8 mouse cellular contexts compared by ENCODE assay signal in genomic region chr5:124074845-124075307, GRCm38 (mm10). TPM values are rescaled to one million over a fixed set of nuclear protein-coding genes. Genes with fewer than 3 reads are reported as not detected.
DNase-seq lines count a peak whose midpoint lies in the region; ATAC-seq lines count a peak whose summit lies in the region.

No protein-coding gene starts in this region.

- H3K27me3 ChIP-seq in kidney, embryonic 16.5 days (ENCODE audit: insufficient read depth, low read length), result no peaks in the 10 kb centered on the region
- no peaks in the 10 kb centered on the region for H3K27me3 ChIP-seq in stomach, embryonic 14.5 days (ENCODE audit: control insufficient read depth, insufficient read depth, low read length)
- no peaks in the 10 kb centered on the region for H3K27me3 ChIP-seq in midbrain, embryonic 15.5 days (replicated peaks)

- H3K4me1 ChIP-seq in kidney, embryonic 16.5 days (ENCODE audit: insufficient read depth, low read length), result peaks cover 41% of the 10 kb centered on the region
- peaks cover 4% of the 10 kb centered on the region for H3K4me1 ChIP-seq in stomach, embryonic 14.5 days (ENCODE audit: control insufficient read depth, insufficient read depth, low read length)
- H3K4me1 ChIP-seq in midbrain, embryonic 15.5 days, result 0 out of 2 replicates have a peak, but pooled peaks cover 5% of the 10 kb centered on the region

- H3K36me3 ChIP-seq in kidney, embryonic 16.5 days (ENCODE audit: insufficient read depth, low read length), result no peaks in the 10 kb centered on the region
- H3K36me3 ChIP-seq in stomach, embryonic 14.5 days (ENCODE audit: control insufficient read depth, insufficient read depth, low read length), result no peaks in the 10 kb centered on the region
- H3K36me3 ChIP-seq in midbrain, embryonic 15.5 days (replicated peaks), result no peaks in the 10 kb centered on the region

- no peak overlapping the region for H3K4me3 ChIP-seq in kidney, embryonic 16.5 days (ENCODE audit: low read length)
- H3K4me3 ChIP-seq in stomach, embryonic 14.5 days (ENCODE audit: low read depth, low read length), result no peak overlapping the region
- no peak overlapping the region for H3K4me3 ChIP-seq in midbrain, embryonic 15.5 days

- WGBS in kidney, embryonic 16.5 days, result 43% methylated on average over 10 of the region's 10 CpGs
- 19% methylated on average over 10 of the region's 10 CpGs for WGBS in stomach, embryonic 14.5 days
- whole genome bisulfite sequencing in midbrain, embryonic 15.5 days, result 69% methylated on average over 10 of the region's 10 CpGs

- H3K27ac ChIP-seq in kidney, embryonic 16.5 days (ENCODE audit: low read length), result peak overlapping the region; percentile 57
- H3K27ac ChIP-seq in stomach, embryonic 14.5 days (ENCODE audit: low read length), result no peak overlapping the region
- no peak overlapping the region for H3K27ac ChIP-seq in midbrain, embryonic 15.5 days

- 0 out of 2 replicates have a peak, but pooled peaks have one; percentile 20 for ATAC-seq in kidney, embryonic 16.5 days (ENCODE audit: low FRiP score, low TSS enrichment)
- peak; percentile 43 to 62 for ATAC-seq in hematopoietic stem cell, adult 5-6 weeks (replicated peaks in 1 of 2; ENCODE audit: insufficient read depth in 1 of 2, low FRiP score in 2 of 2, low TSS enrichment in 1 of 2, low read depth in 1 of 2, poor library complexity in 2 of 2, severe bottlenecking in 2 of 2)
- ATAC-seq in stomach, embryonic 14.5 days (ENCODE audit: insufficient number of reproducible peaks, insufficient read depth, low FRiP score, low read depth), result peak; percentile 15; the same call in 1 of the 2 replicates
- no peak for ATAC-seq in midbrain, embryonic 15.5 days (replicated peaks)

- no peak overlapping the region for H3K9ac ChIP-seq in kidney, embryonic 16.5 days (replicated peaks; ENCODE audit: low read length)
- H3K9ac ChIP-seq in stomach, embryonic 14.5 days (replicated peaks; ENCODE audit: low read depth, low read length), result no peak overlapping the region
- no peak overlapping the region for H3K9ac ChIP-seq in midbrain, embryonic 15.5 days

- no peaks in the 10 kb centered on the region for H3K9me3 ChIP-seq in kidney, embryonic 16.5 days (ENCODE audit: low read length)
- no peaks in the 10 kb centered on the region for H3K9me3 ChIP-seq in stomach, embryonic 14.5 days (ENCODE audit: control insufficient read depth, low read depth, low read length)
- H3K9me3 ChIP-seq in midbrain, embryonic 15.5 days, result no peaks in the 10 kb centered on the region

- DNase-seq in kidney, adult 11 months, result no peak
- DNase-seq in NIH3T3 (ENCODE audit: low read depth), result peak; percentile 58
- no peak for DNase-seq in frontal cortex, postnatal 10 days (ENCODE audit: low spot score in 2 of 2)
- DNase-seq in yolk sac, embryonic 10.5 days (ENCODE audit: low spot score), result no peak

- no peak overlapping the region for H3K4me2 ChIP-seq in kidney, embryonic 16.5 days (replicated peaks; ENCODE audit: low read depth, low read length)
- H3K4me2 ChIP-seq in stomach, embryonic 14.5 days (replicated peaks; ENCODE audit: low read depth, low read length), result no peak overlapping the region
- no peak overlapping the region for H3K4me2 ChIP-seq in midbrain, embryonic 15.5 days

RNA-seq across cellular contexts. Expression of gene Abcb9, which starts 20.7 kb away (rescaled TPM):
- polyA plus RNA-seq in kidney, embryonic 16.5 days (2015; fragmentation: Nextera tagmentation; extraction: Ambion mirVana), result 1.3 and 2.6 TPM in 2 replicates
- total RNA-seq in hematopoietic stem cell, adult 5-6 weeks (2017), result 0.84 and 2.4 TPM in 2 replicates
- 1.7 and 2.1 TPM in 2 replicates for polyA plus RNA-seq in stomach, embryonic 14.5 days (2014; fragmentation: Nextera tagmentation; extraction: Ambion mirVana)
- polyA plus RNA-seq in midbrain, embryonic 15.5 days (2015; fragmentation: Nextera tagmentation; extraction: Ambion mirVana), result 16.0 and 17.7 TPM in 2 replicates

RNA-seq across cellular contexts. Expression of gene Ogfod2, which starts 37.2 kb away (rescaled TPM):
- 30.6 and 32.4 TPM in 2 replicates for polyA plus RNA-seq in kidney, embryonic 16.5 days (2015; fragmentation: Nextera tagmentation; extraction: Ambion mirVana)
- total RNA-seq in hematopoietic stem cell, adult 5-6 weeks (2017), result 7.9 and 13.8 TPM in 2 replicates
- polyA plus RNA-seq in stomach, embryonic 14.5 days (2014; fragmentation: Nextera tagmentation; extraction: Ambion mirVana), result 14.5 and 16.8 TPM in 2 replicates
- polyA plus RNA-seq in midbrain, embryonic 15.5 days (2015; fragmentation: Nextera tagmentation; extraction: Ambion mirVana), result 37.7 and 38.0 TPM in 2 replicates

RNA-seq across cellular contexts. Expression of gene Arl6ip4, which starts 41.0 kb away (rescaled TPM):
- 100 and 102 TPM in 2 replicates for polyA plus RNA-seq in kidney, embryonic 16.5 days (2015; fragmentation: Nextera tagmentation; extraction: Ambion mirVana)
- 81.3 and 90.1 TPM in 2 replicates for total RNA-seq in hematopoietic stem cell, adult 5-6 weeks (2017)
- polyA plus RNA-seq in stomach, embryonic 14.5 days (2014; fragmentation: Nextera tagmentation; extraction: Ambion mirVana), result 92.6 and 99.1 TPM in 2 replicates
- polyA plus RNA-seq in midbrain, embryonic 15.5 days (2015; fragmentation: Nextera tagmentation; extraction: Ambion mirVana), result 79.6 and 81.1 TPM in 2 replicates

RNA-seq across cellular contexts. Expression of gene Vps37b, which starts 42.8 kb away (rescaled TPM):
- polyA plus RNA-seq in kidney, embryonic 16.5 days (2015; fragmentation: Nextera tagmentation; extraction: Ambion mirVana), result 40.8 and 41.8 TPM in 2 replicates
- total RNA-seq in hematopoietic stem cell, adult 5-6 weeks (2017), result 20.4 and 22.2 TPM in 2 replicates
- polyA plus RNA-seq in stomach, embryonic 14.5 days (2014; fragmentation: Nextera tagmentation; extraction: Ambion mirVana), result 29.3 and 31.5 TPM in 2 replicates
- 66.7 and 73.7 TPM in 2 replicates for polyA plus RNA-seq in midbrain, embryonic 15.5 days (2015; fragmentation: Nextera tagmentation; extraction: Ambion mirVana)
